Mouse (Mus musculus) embryonic facial prominence, embryonic 12.5 days (tissue): ENCODE measurements around the gene Snx33. TPM values are rescaled to one million over a fixed set of nuclear protein-coding genes. Genes with fewer than 3 reads are reported as not detected.
"Not testable (repeated sequence)": the region's sequence is repeated elsewhere in the genome, so short reads cannot be mapped to it uniquely, and the experiment has no call there.

ENCODE experiments used
- ATAC-seq: fragments of 200-750 bp; cut with Nextera tagmentation; 2 replicates; pipeline ENCODE4 v1.8.0; 2017; ENCODE audit not compliant: insufficient number of reproducible peaks, insufficient read depth, low FRiP score, low TSS enrichment
- H3K27ac ChIP-seq: fragments of 300-500 bp; sonication (generic); 2 replicates; pipeline ENCODE4 v1.5.1; 2016; ENCODE audit warnings: mild to moderate bottlenecking
- H3K27me3 ChIP-seq: fragments of 300-500 bp; sonication (generic); 2 replicates; pipeline ENCODE4 v1.6.1; 2016; ENCODE audit warnings: mild to moderate bottlenecking, moderate library complexity
- H3K36me3 ChIP-seq: fragments of 300-500 bp; sonication (generic); 2 replicates; pipeline ENCODE4 v1.6.1; 2016; ENCODE audit warnings: mild to moderate bottlenecking
- H3K4me1 ChIP-seq: fragments of 300-500 bp; sonication (generic); 2 replicates; pipeline ENCODE4 v1.6.1; 2016
- H3K4me2 ChIP-seq: fragments of 300-500 bp; sonication (generic); replicated peaks from 2 replicates; pipeline ENCODE4 v1.6.1; 2016; ENCODE audit warnings: mild to moderate bottlenecking, moderate library complexity
- H3K4me3 ChIP-seq: fragments of 300-500 bp; sonication (generic); 2 replicates; pipeline ENCODE4 v1.5.1; 2016; ENCODE audit warnings: mild to moderate bottlenecking
- H3K9ac ChIP-seq: fragments of 300-500 bp; sonication (generic); 2 replicates; pipeline ENCODE4 v1.6.1; 2016; ENCODE audit warnings: mild to moderate bottlenecking, moderate library complexity
- H3K9me3 ChIP-seq: fragments of 300-500 bp; sonication (generic); 2 replicates; pipeline ENCODE4 v1.6.1; 2016; ENCODE audit warnings: mild to moderate bottlenecking, moderate library complexity
- whole genome bisulfite sequencing: fragments of 180-500 bp; shearing (Covaris S2); methylation state at CpG from one replicate; pipeline ENCODE4 v1.1.7; 2016; 5-methylcytosine and 5-hydroxymethylcytosine counted together
- polyA plus RNA-seq: library from polyadenylated mRNA; unstranded; fragments of >200 nt; fragmentation: Nextera tagmentation; extraction: Ambion mirVana; gene quantifications from 2 replicates; pipeline ENCODE4 v1.2.1, GENCODE M21; 2016

Gene Snx33
- polyA plus RNA-seq, 1 experiment from 2014 or later = 14.4 TPM

DNA sequence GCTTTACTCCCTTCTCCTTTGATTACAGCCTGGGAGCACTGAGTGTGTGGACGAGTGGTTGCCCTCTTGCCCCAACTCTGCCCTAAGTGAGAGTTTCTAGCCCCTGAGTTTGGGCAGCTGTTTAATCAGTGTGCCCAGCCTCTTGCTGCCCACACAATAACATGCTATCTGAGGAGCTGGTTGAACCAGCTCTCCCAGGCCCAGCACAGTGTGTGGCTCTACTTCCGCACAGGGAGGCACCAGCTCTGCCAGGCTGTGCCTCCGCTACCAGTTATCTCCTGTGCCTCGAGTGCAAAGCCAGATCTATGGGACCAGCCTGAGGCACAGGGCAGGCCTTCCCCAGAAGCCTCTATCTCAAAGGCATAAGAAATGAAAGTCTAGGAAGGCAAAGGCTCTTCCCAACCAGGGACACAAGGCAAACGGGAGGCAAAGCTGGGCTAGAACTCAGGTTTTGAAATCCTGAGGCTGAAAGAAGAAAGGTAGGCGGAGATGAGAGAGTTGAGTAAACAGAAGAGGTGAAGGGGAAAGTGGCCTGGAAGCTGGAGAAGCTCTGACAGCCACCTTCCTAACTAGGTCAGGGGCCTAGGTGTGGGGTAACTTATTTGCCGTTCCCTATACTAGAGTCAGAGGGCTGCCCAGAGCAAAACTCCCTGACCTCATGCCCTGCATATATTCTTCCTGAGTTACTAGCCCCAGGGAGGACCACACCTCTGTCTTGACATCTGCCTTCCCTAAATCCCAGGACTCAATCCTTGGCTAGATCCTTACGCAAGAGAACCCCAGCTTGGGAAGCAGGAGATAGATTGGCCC, 4.1 kb downstream of the Snx33 start:
- Histone ChIP-seq H3K4me1 (peaks cover 42% of the 10 kb centered on the region), H3K27me3 (no peaks in the 10 kb centered on the region), H3K9ac (peak overlapping the region; percentile 56), H3K27ac (no peak overlapping the region; the same call in 1 of the 2 replicates), H3K9me3 (no peaks in the 10 kb centered on the region), H3K36me3 (peaks cover 31% of the 10 kb centered on the region), H3K4me3 (peak overlapping the region; percentile 38), H3K4me2 (peak overlapping the region; percentile 85)
- WGBS = 59% methylated on average over 8 of the region's 8 CpGs
- no peak for ATAC-seq

DNA sequence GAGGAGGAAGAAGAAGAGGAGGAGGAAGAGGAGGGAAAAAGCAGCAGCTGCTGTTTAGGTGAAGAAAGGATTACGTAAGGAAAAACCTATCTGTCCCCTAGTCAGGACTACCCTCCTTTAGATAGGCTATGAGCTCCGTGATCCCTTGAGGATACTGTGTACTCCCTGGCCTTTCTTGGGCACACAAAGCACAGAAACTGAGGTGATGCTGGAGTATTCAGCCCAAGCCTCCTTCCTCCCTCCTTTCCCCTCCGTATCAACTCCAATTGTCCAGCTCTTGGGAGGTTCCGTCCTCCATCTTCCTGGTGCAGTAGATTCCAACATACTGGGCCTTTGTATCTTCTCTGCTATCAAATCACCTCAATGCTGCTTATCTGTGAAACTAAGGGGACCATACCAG, 5.4 kb downstream of the Snx33 start:
- Histone ChIP-seq H3K27ac (no peak overlapping the region), H3K4me1 (peaks cover 37% of the 10 kb centered on the region), H3K9ac (no peak overlapping the region; the same call in 1 of the 2 replicates), H3K36me3 (peaks cover 42% of the 10 kb centered on the region), H3K4me2 (peak overlapping the region; percentile 85; the same call in 1 of the 2 replicates), H3K4me3 (no peak overlapping the region), H3K9me3 (no peaks in the 10 kb centered on the region), H3K27me3 (no peaks in the 10 kb centered on the region)
- no peak for ATAC-seq
- WGBS = 91% methylated on average over 4 of the region's 4 CpGs

DNA sequence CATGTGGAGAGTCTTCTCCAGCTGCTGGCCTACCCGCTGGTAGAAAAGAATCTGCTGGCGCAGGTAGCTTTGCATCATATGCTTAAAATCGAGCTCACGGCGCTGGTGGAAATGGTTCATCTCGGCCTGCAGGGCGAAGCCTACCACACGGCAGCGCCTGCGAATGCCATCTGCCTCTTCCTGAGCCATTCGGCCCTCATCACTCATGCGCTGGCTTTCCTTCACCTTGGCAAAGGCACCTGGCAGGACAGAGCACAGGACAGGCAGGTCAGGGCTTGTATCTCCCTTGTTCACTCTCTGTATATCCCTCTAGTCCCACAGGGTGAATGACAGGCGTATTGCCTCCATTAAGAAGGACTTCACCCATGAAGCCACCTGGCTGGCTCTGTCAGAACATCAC, 9.7 kb downstream of the Snx33 start:
- H3K4me3 ChIP-seq = no peak overlapping the region
- H3K4me2 ChIP-seq = no peak overlapping the region
- H3K27me3 ChIP-seq = no peaks in the 10 kb centered on the region
- no peak for ATAC-seq
- H3K9ac ChIP-seq = no peak overlapping the region
- H3K36me3 ChIP-seq = peaks cover 72% of the 10 kb centered on the region
- H3K9me3 ChIP-seq = no peaks in the 10 kb centered on the region
- WGBS = 93% methylated on average over 13 of the region's 13 CpGs
- H3K27ac ChIP-seq = no peak overlapping the region
- H3K4me1 ChIP-seq = peaks cover 6% of the 10 kb centered on the region

DNA sequence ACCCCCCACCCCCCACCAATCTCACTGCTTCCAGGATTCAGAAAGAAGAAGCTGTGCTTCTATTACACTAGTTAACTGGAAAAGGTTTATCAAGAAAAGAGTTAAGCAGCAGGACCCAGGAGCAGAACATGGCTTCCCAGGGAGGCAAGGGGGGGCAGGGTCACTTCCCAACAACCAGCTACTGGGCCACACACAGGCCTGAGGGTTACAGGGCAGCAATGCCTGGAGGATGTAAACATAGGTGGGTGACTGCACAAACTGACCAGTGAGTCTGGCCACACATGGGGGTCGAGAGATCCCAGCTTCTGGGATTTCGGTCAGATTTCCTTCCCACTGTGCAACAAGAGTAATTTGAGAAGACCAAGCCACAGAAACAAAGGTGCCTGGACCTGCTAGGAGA, 11.0 kb downstream of the Snx33 start:
- H3K4me1 ChIP-seq = no peaks in the 10 kb centered on the region
- H3K36me3 ChIP-seq = peaks cover 64% of the 10 kb centered on the region
- 49% methylated on average over 2 of the region's 2 CpGs for whole genome bisulfite sequencing
- no peak overlapping the region for H3K27ac ChIP-seq
- H3K9ac ChIP-seq = no peak overlapping the region
- H3K4me3 ChIP-seq = no peak overlapping the region
- ATAC-seq = no peak
- H3K27me3 ChIP-seq = no peaks in the 10 kb centered on the region
- H3K4me2 ChIP-seq = no peak overlapping the region
- H3K9me3 ChIP-seq = no peaks in the 10 kb centered on the region

DNA sequence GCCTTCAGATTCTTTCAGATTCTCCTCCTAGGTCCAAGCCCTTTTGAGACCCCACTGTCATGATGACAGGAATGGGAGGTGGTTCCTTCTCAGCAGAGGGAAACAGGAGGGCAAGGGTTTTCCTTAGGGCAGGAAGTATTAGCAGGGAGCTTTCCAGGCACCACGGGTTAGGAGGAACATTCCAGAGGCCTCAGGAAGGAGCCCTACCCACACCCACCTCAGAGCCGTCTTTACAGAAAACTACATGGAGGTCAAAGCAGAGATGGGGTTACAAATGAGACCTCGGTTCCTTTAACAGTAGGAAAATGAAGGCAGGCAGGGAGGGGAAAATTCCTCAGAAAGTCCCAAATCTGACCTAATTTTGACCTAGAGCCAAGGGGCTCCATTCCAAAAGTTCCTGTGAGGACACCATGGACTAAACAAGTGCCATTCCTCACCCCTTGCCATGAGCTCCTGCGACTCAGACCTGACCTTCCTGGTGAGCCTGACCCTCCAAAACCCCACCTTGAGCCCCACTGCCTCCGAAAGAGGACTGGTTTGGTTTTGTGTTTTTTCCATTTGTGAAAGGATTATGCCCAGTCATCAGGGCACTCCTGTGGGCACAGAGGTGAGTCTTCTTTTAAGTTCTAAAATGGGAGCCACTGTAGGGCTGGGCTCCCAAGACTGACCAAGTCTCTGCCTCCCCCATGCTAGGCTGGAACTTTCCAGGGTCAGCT, 12.3 kb downstream of the Snx33 start:
- no peak overlapping the region for H3K4me3 ChIP-seq
- no peak for ATAC-seq
- no peaks in the 10 kb centered on the region for H3K4me1 ChIP-seq
- no peak overlapping the region for H3K4me2 ChIP-seq
- H3K36me3 ChIP-seq = peaks cover 53% of the 10 kb centered on the region
- WGBS = 72% methylated on average over 5 of the region's 5 CpGs
- H3K27me3 ChIP-seq = no peaks in the 10 kb centered on the region
- no peak overlapping the region for H3K9ac ChIP-seq
- H3K9me3 ChIP-seq = no peaks in the 10 kb centered on the region
- H3K27ac ChIP-seq = no peak overlapping the region

DNA sequence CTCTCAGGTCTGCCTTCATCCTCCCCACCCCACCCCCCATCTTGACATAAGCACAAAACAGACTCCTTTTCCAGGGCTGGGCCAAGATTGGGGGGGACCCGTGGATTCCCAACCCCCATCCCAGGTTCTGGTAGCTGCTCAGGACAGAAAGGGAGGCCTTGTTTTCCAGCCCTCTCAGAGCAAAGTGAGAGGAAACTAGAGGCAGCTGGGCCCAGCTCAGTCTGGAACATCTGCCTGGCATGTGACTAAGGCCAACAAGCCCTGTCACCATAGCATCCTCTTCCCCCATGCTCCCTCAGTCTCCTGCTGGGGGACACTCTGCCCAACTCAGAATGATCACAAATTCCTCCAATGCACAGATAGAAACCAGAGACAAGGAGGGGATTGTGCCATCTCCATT, 13.1 kb downstream of the Snx33 start:
- H3K36me3 ChIP-seq = peaks cover 53% of the 10 kb centered on the region
- WGBS = 50% methylated on average over 1 of the region's 1 CpGs
- H3K4me3 ChIP-seq = no peak overlapping the region
- no peak for ATAC-seq
- no peak overlapping the region for H3K9ac ChIP-seq
- no peak overlapping the region for H3K4me2 ChIP-seq
- no peaks in the 10 kb centered on the region for H3K4me1 ChIP-seq
- no peak overlapping the region for H3K27ac ChIP-seq
- no peaks in the 10 kb centered on the region for H3K9me3 ChIP-seq
- H3K27me3 ChIP-seq = no peaks in the 10 kb centered on the region

DNA sequence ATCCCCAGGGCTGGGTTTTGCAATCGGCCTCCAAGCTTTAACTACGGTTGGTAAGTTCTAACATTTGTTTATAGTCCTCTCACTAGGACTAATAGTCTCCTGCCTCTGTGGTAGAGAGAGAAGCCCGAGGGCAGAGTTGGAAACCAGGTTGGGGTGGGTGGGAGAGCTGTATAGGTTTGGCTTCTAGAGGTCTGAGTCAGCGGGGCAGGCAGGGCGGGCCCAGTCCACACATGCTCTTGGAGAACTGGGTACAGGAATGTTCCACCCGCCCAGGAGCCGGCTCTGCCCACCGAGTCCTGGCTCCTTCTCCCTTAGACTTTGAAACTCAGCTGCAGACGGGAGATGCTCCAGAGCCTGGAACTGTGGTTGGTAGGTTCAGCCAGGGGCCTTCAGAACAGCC, 14.2 kb downstream of the Snx33 start:
- no peak overlapping the region for H3K27ac ChIP-seq
- no peak for ATAC-seq

DNA sequence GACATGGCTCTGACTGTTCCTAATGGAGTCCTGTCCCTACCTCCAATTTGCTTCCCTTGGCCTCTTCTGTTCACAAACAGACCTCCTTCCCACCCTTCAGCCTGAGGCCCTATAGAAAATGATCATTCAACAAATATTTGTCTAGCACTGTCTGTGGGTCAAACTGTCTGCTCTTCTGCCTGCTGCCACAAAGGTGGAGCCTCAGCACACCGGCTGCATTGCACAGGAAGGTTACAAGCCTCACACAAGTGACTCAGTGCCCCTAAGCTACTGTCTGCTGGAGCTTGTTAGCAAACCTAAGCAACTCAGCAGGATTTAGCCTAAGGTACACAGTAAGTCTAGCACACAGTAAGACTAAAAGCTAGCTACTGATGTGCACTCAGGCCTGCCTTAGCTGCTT, 17.2 kb downstream of the Snx33 start:
- no peak overlapping the region for H3K9ac ChIP-seq
- no peaks in the 10 kb centered on the region for H3K4me1 ChIP-seq
- no peak for ATAC-seq
- no peaks in the 10 kb centered on the region for H3K27me3 ChIP-seq
- no peak overlapping the region for H3K4me2 ChIP-seq
- peaks cover 17% of the 10 kb centered on the region for H3K36me3 ChIP-seq
- WGBS = 44% methylated on average over 1 of the region's 1 CpGs
- H3K9me3 ChIP-seq = no peaks in the 10 kb centered on the region
- H3K4me3 ChIP-seq = no peak overlapping the region
- H3K27ac ChIP-seq = no peak overlapping the region

More for the DNA sequence above, 14.2 kb downstream of the Snx33 start:
- Histone ChIP-seq H3K4me3 (no peak overlapping the region), H3K4me2 (no peak overlapping the region), H3K27me3 (no peaks in the 10 kb centered on the region), H3K9me3 (no peaks in the 10 kb centered on the region), H3K4me1 (no peaks in the 10 kb centered on the region), H3K36me3 (peaks cover 45% of the 10 kb centered on the region), H3K9ac (no peak overlapping the region)
- WGBS = 82% methylated on average over 9 of the region's 9 CpGs

DNA sequence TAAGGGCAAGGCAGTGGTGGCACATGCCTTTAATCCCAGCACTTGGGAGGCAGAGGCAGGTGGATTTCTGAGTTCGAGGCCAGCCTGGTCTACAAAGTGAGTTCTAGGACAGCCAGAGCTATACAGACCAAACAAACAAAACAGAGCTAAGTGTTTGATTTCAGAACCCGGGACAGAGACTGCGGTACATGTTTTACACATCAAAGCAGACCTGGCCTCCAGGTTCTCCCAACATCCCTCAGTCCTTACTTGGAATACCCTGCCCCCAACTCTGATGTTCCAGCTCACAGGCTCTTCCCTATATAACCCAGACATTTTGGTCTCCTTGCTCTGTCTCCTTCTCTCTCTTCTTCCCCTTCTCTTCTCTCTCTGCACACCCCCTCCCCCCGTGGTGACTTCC, 18.2 kb downstream of the Snx33 start:
- H3K36me3 ChIP-seq, H3K9me3 ChIP-seq, H3K27me3 ChIP-seq, H3K4me3 ChIP-seq, H3K27ac ChIP-seq, H3K9ac ChIP-seq, H3K4me2 ChIP-seq, ATAC-seq, H3K4me1 ChIP-seq: not testable (repeated sequence)
- 46% methylated on average over 4 of the region's 4 CpGs for WGBS

DNA sequence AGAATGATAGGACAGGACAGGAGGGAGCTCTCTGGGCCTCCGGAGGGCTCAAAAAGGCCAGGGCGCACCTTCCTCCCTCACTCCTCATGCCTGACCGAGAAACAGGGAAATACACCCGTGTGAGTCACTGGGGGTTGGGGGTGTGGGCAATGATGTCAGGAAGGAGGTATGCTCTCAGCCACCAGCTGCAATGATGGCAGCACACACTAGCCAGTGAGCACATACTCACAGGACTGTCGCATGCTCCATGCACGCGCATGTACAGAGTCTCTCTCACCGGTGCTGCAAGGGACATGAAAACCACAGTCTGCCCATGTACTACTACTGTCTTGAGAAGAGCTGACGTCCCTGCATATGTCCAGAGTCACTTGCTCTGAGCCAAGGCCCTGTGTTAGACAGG, 20.6 kb downstream of the Snx33 start:
- Histone ChIP-seq H3K4me3 (no peak overlapping the region), H3K9me3 (no peaks in the 10 kb centered on the region), H3K36me3 (no peaks in the 10 kb centered on the region), H3K9ac (no peak overlapping the region), H3K27me3 (no peaks in the 10 kb centered on the region), H3K4me1 (no peaks in the 10 kb centered on the region), H3K4me2 (no peak overlapping the region), H3K27ac (no peak overlapping the region)
- 86% methylated on average over 9 of the region's 9 CpGs for WGBS
- no peak for ATAC-seq

DNA sequence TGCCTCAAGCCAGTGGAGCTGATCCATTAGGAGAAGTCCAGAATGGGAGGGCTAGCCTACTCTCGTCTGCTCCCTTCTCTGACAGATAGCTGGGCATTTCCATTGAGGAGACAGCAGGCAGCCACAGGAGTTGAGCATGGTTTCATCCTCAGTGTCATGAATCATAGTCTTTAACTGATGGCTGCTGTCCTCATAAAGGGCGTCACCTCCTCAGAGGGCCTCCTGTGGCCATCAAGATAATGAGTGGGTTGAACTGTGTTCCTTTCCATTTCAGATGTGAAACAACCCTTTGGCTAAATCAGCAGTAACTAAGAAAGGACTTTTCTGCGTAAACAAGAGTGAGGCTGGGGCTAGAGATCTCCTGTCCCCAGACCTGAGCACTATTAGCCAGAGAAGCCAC, 24.5 kb downstream of the Snx33 start:
- 89% methylated on average over 3 of the region's 3 CpGs for WGBS
- no peaks in the 10 kb centered on the region for H3K27me3 ChIP-seq
- no peaks in the 10 kb centered on the region for H3K36me3 ChIP-seq
- ATAC-seq = no peak
- H3K4me1 ChIP-seq = peaks cover 9% of the 10 kb centered on the region
- no peak overlapping the region for H3K27ac ChIP-seq
- no peaks in the 10 kb centered on the region for H3K9me3 ChIP-seq
- no peak overlapping the region for H3K4me2 ChIP-seq
- no peak overlapping the region for H3K9ac ChIP-seq
- no peak overlapping the region for H3K4me3 ChIP-seq

DNA sequence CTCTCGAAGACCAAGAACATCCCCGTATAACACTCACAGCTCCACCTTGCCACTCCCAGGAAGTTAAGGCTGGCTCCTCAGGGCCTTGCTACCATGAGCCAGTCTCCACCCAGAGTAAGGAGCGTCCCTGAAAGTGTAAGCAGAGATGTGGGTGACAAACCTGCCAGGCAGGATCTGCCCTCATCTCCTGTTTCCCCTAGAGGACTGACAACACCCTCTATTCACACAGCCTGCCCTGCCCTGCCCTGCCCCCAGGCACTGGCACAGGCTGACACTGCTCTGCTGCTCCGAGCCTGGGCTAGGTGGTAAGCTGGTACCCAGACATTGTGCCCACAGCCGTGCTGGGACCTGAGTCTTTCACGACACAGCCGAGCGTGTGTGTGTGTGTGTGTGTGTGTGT, 27.0 kb downstream of the Snx33 start:
- Histone ChIP-seq H3K27me3 (no peaks in the 10 kb centered on the region), H3K9ac (no peak overlapping the region), H3K4me1 (peaks cover 9% of the 10 kb centered on the region), H3K27ac (no peak overlapping the region), H3K36me3 (no peaks in the 10 kb centered on the region), H3K4me2 (no peak overlapping the region), H3K4me3 (no peak overlapping the region), H3K9me3 (no peaks in the 10 kb centered on the region)
- WGBS = 46% methylated on average over 8 of the region's 8 CpGs
- ATAC-seq = peak; percentile 48; the same call in 1 of the 2 replicates
